Mouse (Mus musculus) CH12.LX (cell line): Measurements from ENCODE around the gene Sema3d. TPM values are rescaled to one million over a fixed set of nuclear protein-coding genes. Genes with fewer than 3 reads are reported as not detected.

Source experiments
- DNase-seq: peaks from one replicate; pipeline ENCODE4 v3.0.0-alpha.2; 2013; ENCODE audit errors: extremely low read depth
- H3K27ac ChIP-seq: 2 replicates; pipeline ENCODE4 v1.5.1; 2012; ENCODE audit warnings: low read depth, mild to moderate bottlenecking, control low read depth, moderate library complexity; ENCODE audit not compliant: insufficient read depth
- H3K27me3 ChIP-seq: replicated peaks from 2 replicates; pipeline ENCODE3; 2012; ENCODE audit warnings: inconsistent platforms
- H3K36me3 ChIP-seq, 2 experiments: replicated peaks in 1 of 2; 2 replicates each; pipeline versions ENCODE3 to v1.6.1; 2012; ENCODE audit warnings: inconsistent platforms in 1 of 2, low read length in 1 of 2, mild to moderate bottlenecking in 1 of 2, mixed read lengths in 1 of 2, moderate library complexity in 1 of 2; ENCODE audit not compliant: control insufficient read depth in 1 of 2, insufficient read depth in 1 of 2
- H3K4me1 ChIP-seq, 2 experiments: 2 replicates each; pipeline ENCODE4 v1.6.1; 2012; ENCODE audit warnings: inconsistent platforms in 1 of 2, moderate library complexity in 1 of 2; ENCODE audit not compliant: insufficient read depth in 2 of 2, control insufficient read depth in 1 of 2
- H3K4me2 ChIP-seq: 2 replicates; pipeline ENCODE4 v1.6.1; 2012; ENCODE audit warnings: low read depth, mild to moderate bottlenecking, control low read depth; ENCODE audit not compliant: poor library complexity, insufficient read depth, severe bottlenecking
- H3K4me3 ChIP-seq, 3 experiments: fragments of 150-350 bp in 1 of 3; sonication (generic) in 1 of 3; replicated peaks in 1 of 3; 2 replicates each; pipeline versions ENCODE3 to v1.5.1; 2011 to 2012; ENCODE audit warnings: low read depth in 2 of 3, low read length in 2 of 3, mild to moderate bottlenecking in 2 of 3, moderate library complexity in 2 of 3, control low read depth in 1 of 3, improper control_type of control experiment in 1 of 3, inconsistent platforms in 1 of 3, mixed read lengths in 1 of 3; ENCODE audit not compliant: poor library complexity in 1 of 3
- H3K79me2 ChIP-seq: replicated peaks from 2 replicates; pipeline ENCODE4 v1.6.1; 2012; ENCODE audit warnings: mild to moderate bottlenecking, moderate library complexity; ENCODE audit not compliant: control insufficient read depth, poor library complexity, insufficient read depth, severe bottlenecking; ENCODE audit errors: extremely low read depth
- H3K9ac ChIP-seq: 2 replicates; pipeline ENCODE4 v1.6.1; 2012; ENCODE audit warnings: low read depth, mild to moderate bottlenecking, control low read depth, moderate library complexity; ENCODE audit not compliant: insufficient read depth
- H3K9me3 ChIP-seq: replicated peaks from 2 replicates; pipeline ENCODE3; 2012; ENCODE audit warnings: low read length, inconsistent platforms, mixed read lengths
- BHLHE40 ChIP-seq: IDR thresholded peaks from 2 replicates; pipeline ENCODE4 v1.6.1; 2011; ENCODE audit warnings: mild to moderate bottlenecking, low read depth, low read length, improper control_type of control experiment
- CHD2 ChIP-seq: IDR thresholded peaks from 2 replicates; pipeline ENCODE4 v1.6.1; 2011; ENCODE audit warnings: low read length, improper control_type of control experiment
- CTCF ChIP-seq, 2 experiments: IDR thresholded peaks in 1 of 2; conservative IDR thresholded peaks in 1 of 2; 2 replicates each; pipeline ENCODE4 v1.5.1; 2011 to 2012; ENCODE audit warnings: low read depth in 2 of 2, low read length in 2 of 2, improper control_type of control experiment in 1 of 2, inconsistent platforms in 1 of 2, mild to moderate bottlenecking in 1 of 2, moderate library complexity in 1 of 2
- E2F4 ChIP-seq: IDR thresholded peaks from 2 replicates; pipeline ENCODE4 v1.6.1; 2011; ENCODE audit warnings: low read depth, low read length, improper control_type of control experiment; ENCODE audit not compliant: insufficient replicate concordance
- EP300 ChIP-seq: IDR thresholded peaks from 2 replicates; pipeline ENCODE4 v1.6.1; 2011; ENCODE audit warnings: low read length, improper control_type of control experiment
- ETS1 ChIP-seq: conservative IDR thresholded peaks from 2 replicates; pipeline ENCODE4 v1.6.1; 2012; ENCODE audit warnings: low read depth, mild to moderate bottlenecking, inconsistent platforms, low read length, improper control_type of control experiment, moderate library complexity
- IRF4 ChIP-seq: IDR thresholded peaks from 2 replicates; pipeline ENCODE4 v1.6.1; 2014; ENCODE audit warnings: low read depth, mild to moderate bottlenecking, inconsistent platforms, low read length, improper control_type of control experiment
- JUND ChIP-seq: conservative IDR thresholded peaks from 2 replicates; pipeline ENCODE4 v1.6.1; 2011; ENCODE audit warnings: low read depth, low read length, improper control_type of control experiment
- KAT2A ChIP-seq: IDR thresholded peaks from 2 replicates; pipeline ENCODE4 v1.6.1; 2012; ENCODE audit warnings: low read length, improper control_type of control experiment, inconsistent platforms; ENCODE audit not compliant: insufficient replicate concordance
- MAFK ChIP-seq: IDR thresholded peaks from 2 replicates; pipeline ENCODE4 v1.6.1; 2011; ENCODE audit warnings: low read length, improper control_type of control experiment; ENCODE audit not compliant: insufficient replicate concordance
- MAX ChIP-seq: IDR thresholded peaks from 2 replicates; pipeline ENCODE4 v1.6.1; 2011; ENCODE audit warnings: low read length, improper control_type of control experiment
- MXI1 ChIP-seq: IDR thresholded peaks from 2 replicates; pipeline ENCODE4 v1.6.1; 2011; ENCODE audit warnings: mild to moderate bottlenecking, low read depth, low read length, improper control_type of control experiment
- MYC ChIP-seq: IDR thresholded peaks from 2 replicates; pipeline ENCODE4 v1.6.1; 2011; ENCODE audit warnings: low read depth, mild to moderate bottlenecking, improper control_type of control experiment, low read length
- NELFE ChIP-seq: IDR thresholded peaks from 2 replicates; pipeline ENCODE4 v1.6.1; 2011; ENCODE audit warnings: low read depth, low read length, improper control_type of control experiment
- NRF1 ChIP-seq: IDR thresholded peaks from 2 replicates; pipeline ENCODE4 v1.6.1; 2014; ENCODE audit warnings: low read depth, mild to moderate bottlenecking, inconsistent platforms, low read length, improper control_type of control experiment, moderate library complexity
- PAX5 ChIP-seq: IDR thresholded peaks from 2 replicates; pipeline ENCODE4 v1.6.1; 2012; ENCODE audit warnings: low read length, inconsistent platforms, mixed read lengths
- POLR2AphosphoS2 ChIP-seq: IDR thresholded peaks from 2 replicates; pipeline ENCODE4 v1.6.1; 2011; ENCODE audit warnings: low read depth, low read length, improper control_type of control experiment
- RCOR1 ChIP-seq: conservative IDR thresholded peaks from 2 replicates; pipeline ENCODE4 v1.6.1; 2012; ENCODE audit warnings: low read depth, mild to moderate bottlenecking, inconsistent platforms, low read length, improper control_type of control experiment
- SIN3A ChIP-seq: IDR thresholded peaks from 2 replicates; pipeline ENCODE4 v1.6.1; 2012; ENCODE audit warnings: low read length, improper control_type of control experiment, inconsistent platforms
- TBP ChIP-seq: conservative IDR thresholded peaks from 2 replicates; pipeline ENCODE4 v1.6.1; 2011; ENCODE audit warnings: low read depth, low read length, improper control_type of control experiment
- TCF12 ChIP-seq: IDR thresholded peaks from 2 replicates; pipeline ENCODE4 v1.6.1; 2014; ENCODE audit warnings: low read depth, mild to moderate bottlenecking, inconsistent platforms, low read length, improper control_type of control experiment
- USF1 ChIP-seq: IDR thresholded peaks from 2 replicates; pipeline ENCODE4 v1.6.1; 2014; ENCODE audit warnings: low read depth, mild to moderate bottlenecking, inconsistent platforms, low read length, improper control_type of control experiment
- ZNF384 ChIP-seq: IDR thresholded peaks from 2 replicates; pipeline ENCODE4 v1.6.1; 2012; ENCODE audit warnings: low read depth, low read length, improper control_type of control experiment, inconsistent platforms
- dilution Hi-C: fragments of 300-500 bp; cut with MboI; formaldehyde crosslinking; loops from 2 replicates; pipeline ENCODE4 v1.14.3; 2020; ENCODE audit warnings: low sequenced_read_pairs; ENCODE audit not compliant: extremely low pct_unique_long_range_greater_than_20kb, extremely low pct_ligation_motif_present
- in situ Hi-C: fragments of 300-500 bp; cut with MboI; formaldehyde crosslinking; loops from 3 replicates; pipeline ENCODE4 v1.14.3; 2019; ENCODE audit warnings: low sequenced_read_pairs, low pct_ligation_motif_present, low pct_unique_long_range_greater_than_20kb, mixed read lengths
- polyA plus RNA-seq: library from polyadenylated mRNA; unstranded; fragments of >175 nt; gene quantifications from 2 replicates; pipeline ENCODE4 v1.2.1, GENCODE M21; 2012; ENCODE audit warnings: low read depth; ENCODE audit not compliant: insufficient read length
- total RNA-seq, 2 experiments: library from RNA; depleted of rRNA; stranded (reverse); fragments of 300-350 nt in 1 of 2; fragments of >200 nt in 1 of 2; gene quantifications; 2 replicates each; pipeline ENCODE4 v1.2.3; 2012 to 2014

Gene Sema3d
- total and polyA plus RNA-seq, 3 experiments, result not detected

GRCm38 (mm10) chr5:12383960-12384285 is 738 bp downstream of the Sema3d start:
- Histone ChIP-seq H3K4me3 (no peak overlapping the region), H3K4me1 (no peaks in the 10 kb centered on the region), H3K27ac (no peak overlapping the region), H3K9me3 (peaks cover 35% of the 10 kb centered on the region), H3K36me3 (no peaks in the 10 kb centered on the region), H3K79me2 (no peaks in the 10 kb centered on the region), H3K4me2 (no peak overlapping the region), H3K27me3 (no peaks in the 10 kb centered on the region), H3K9ac (no peak overlapping the region)
- TF ChIP-seq ZNF384 (no peak), KAT2A (no peak), EP300 (no peak), TBP (no peak), USF1 (no peak), MAX (no peak), SIN3A (no peak), NELFE (no peak), E2F4 (no peak), JUND (no peak), TCF12 (no peak), CHD2 (no peak), MXI1 (no peak), BHLHE40 (no peak), POLR2AphosphoS2 (no peak), MAFK (no peak), PAX5 (no peak)
- dilution Hi-C loops (no loop called here), in situ Hi-C loops (no loop called here)
- DNase-seq, result no peak

- dilution Hi-C loops, result no loop called here
- in situ Hi-C loops, result no loop called here
- TF ChIP-seq CTCF (conservative IDR thresholded peaks at IDR 0.05 in 1 of 2, IDR thresholded peaks at IDR 0.05 in 1 of 2; ENCODE audit: low read depth in 2 of 2, low read length in 2 of 2) (no peak), NRF1 (no peak), ETS1 (no peak), IRF4 (no peak), RCOR1 (no peak), MYC (no peak)
- TF ChIP-seq, all 38 proteins: peak for 0
- no peak for DNase-seq
- H3K4me1 ChIP-seq, result no peaks in the 10 kb centered on the region
- no peaks in the 10 kb centered on the region for H3K27me3 ChIP-seq
- no peak overlapping the region for H3K27ac ChIP-seq
- H3K4me3 ChIP-seq, result no peak overlapping the region
- no peaks in the 10 kb centered on the region for H3K79me2 ChIP-seq
- no peaks in the 10 kb centered on the region for H3K36me3 ChIP-seq
- peaks cover 12% of the 10 kb centered on the region for H3K9me3 ChIP-seq
- no peak overlapping the region for H3K9ac ChIP-seq
- H3K4me2 ChIP-seq, result no peak overlapping the region
These were observed 9.5 kb downstream of the Sema3d start for GRCm38 (mm10) chr5:12392667-12393066.
